Mouse (Mus musculus): ENCODE results near the gene Slc8a1.
A peak's percentile ranks its signal among the peaks of the same experiment; 100 is the strongest.

Gene Slc8a1

DNA sequence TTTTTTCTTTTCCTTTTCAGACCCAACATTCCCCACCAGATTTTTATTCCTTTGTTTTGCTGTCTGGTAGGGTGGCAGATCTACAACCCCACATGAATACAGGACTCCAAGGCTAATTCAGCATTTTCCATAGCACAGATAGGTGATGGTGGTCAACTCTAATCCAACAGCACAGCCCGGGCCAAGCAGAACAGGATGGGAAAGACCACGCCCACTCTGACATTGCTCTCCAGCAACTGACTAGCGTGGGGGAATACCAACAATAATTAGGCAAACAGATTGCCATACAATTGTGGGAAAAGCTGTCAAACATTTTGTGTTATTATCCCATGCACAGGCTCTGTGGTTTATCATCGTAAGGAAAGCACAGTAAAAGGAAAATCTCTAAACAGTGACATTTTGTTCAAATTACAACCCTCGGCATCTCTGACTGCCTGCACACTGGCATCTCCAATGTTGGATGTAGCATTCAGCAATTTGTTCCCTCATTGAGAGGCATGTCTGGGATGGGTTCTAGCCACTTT, 233.0 kb downstream of the Slc8a1 start:
- no peak for DNase-seq (ENCODE audit: low read depth)

DNA sequence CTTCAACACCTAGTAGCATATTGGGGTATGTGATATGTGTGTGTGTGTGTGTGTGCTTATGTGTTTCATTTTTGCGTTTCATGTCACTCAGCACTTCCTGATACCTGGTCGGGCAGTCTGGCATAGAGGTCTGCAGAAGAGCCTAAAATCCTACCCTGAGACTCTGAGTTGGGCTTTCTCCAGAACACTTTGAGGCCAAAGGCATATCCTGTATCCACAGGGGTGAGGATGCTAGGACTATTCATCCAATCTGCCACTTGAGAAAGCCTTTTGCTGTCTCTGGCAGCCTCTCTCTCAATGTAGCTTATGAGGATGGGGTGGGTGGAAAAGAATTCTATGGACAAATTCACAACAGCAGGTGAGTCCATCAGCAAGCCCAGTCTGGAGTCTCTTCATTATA, 234.1 kb downstream of the Slc8a1 start:
- no peak for DNase-seq (ENCODE audit: low read depth)

DNA sequence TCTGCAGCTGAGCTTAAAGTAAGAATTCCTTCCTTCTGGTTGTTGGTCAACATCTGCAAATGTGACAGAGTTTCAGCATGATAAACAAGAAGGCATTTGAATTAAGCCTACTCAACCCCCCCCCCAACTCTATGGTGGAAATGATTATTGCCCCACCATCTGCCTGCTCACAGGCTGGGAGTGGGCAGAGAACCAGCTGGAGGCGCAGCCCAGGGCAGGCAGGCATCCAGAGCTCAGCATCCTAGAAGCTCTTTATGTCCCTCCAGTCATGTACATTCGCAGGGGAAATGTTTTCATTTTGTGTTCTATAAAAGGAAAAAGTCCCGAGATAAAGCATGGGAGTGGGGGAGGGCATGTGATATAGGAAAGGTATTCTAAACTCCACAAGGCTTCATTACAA, 235.4 kb downstream of the Slc8a1 start:
- no peak for DNase-seq (ENCODE audit: low read depth)

DNA sequence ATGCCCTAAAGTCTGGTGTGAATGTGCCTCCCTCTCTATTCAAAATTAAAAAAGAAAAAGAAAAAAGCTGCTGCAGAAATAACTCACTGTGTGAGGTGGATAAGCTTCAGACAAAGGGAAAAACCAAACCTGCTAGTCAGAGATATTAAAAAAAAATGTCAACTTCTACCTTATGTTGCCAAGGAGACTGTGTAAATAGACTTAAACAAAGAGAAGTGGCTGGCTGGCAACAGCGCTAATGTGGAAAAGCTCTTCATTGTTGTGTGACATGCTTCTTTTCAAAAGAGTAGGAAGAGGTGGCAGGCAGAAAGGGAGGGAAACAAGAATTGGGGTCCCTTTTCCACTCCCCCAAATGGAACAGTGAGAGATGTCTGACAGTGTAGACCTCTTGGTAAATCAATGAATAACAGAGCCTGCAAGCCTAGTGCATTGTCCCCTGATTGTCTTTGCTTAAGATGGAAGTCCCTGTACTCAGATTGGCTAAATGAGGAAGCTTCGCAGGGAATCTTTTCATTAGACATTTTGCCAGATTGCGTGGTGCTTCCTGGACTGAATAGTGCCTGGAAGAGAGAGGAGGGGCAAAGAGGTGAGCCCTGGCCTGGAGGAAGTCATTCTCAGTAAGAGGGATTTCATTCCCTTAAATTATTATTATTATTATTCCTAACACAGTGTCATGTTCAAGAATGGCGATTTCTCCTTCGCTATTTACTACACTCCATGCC, 237.3 kb downstream of the Slc8a1 start:
- no peak for DNase-seq (ENCODE audit: low read depth)

DNA sequence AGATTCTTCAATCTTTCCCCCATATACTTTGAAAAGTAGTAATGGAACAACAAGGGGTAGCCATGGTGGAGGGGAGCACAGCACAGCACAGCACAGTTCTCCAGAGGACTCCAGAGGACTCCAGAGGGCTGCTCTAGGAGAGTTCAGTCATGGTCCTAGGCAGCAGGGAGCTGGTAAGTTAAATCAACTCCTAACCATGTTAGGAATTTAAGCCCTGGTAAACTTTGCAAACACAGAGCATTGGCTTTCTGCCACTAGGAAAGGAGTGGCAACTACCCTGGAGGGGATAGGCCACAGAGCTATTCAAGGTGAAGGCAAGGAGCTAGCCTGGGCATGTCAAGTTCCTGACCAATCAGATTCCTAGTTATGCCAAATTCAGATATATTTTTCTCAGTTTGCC, 240.3 kb downstream of the Slc8a1 start:
- DNase-seq (ENCODE audit: low read depth) = no peak

DNA sequence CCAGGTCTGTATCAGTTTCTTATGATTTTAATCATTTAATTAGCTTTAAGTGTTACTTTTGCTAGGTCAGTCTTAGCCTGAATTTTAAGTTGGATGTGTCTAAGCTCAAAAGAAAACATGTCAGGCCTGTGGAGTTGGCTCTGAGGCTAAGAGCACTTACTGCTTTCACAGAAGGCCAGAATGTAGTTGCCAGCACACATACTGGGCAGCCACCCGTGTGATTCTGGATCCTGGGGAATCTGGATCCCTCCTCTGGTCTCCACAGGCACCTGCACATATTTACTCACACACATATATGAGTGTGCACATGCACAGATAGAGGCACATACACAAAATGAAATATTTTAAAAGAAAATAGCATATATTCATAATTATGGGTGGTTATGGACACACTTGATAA, 241.6 kb downstream of the Slc8a1 start:
- DNase-seq (ENCODE audit: low read depth) = no peak

DNA sequence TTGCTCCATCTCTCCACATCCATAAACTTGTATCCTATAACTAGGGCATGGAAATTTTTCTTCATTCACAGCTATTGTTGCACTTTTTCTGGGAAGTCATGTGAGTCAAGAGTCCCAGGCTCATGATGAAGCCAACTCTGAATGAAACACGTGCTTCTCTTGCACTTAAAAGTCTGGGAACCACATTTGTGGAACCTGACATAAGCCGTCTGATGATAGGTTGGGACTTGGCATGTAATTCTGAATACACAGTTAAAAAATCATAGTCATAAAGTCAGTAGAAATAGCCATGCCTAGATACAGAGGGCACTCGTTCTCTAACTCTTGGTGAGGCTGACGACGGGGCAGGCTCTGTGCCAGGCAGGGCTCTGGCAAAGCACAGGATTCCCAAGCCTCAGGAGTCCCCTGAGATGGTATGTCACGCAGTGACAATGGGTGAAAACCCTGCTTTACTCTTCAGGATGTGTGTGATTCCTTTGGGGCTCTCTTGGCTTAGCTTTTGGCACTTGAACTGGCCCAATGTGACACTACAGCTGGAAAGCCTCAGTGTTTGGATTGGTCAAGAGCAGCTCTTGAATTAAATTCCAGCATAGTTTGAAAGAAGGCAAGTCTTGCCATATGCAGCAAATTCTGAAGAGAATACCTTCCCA, 245.8 kb downstream of the Slc8a1 start:
- DNase-seq (ENCODE audit: low read depth) = no peak

DNA sequence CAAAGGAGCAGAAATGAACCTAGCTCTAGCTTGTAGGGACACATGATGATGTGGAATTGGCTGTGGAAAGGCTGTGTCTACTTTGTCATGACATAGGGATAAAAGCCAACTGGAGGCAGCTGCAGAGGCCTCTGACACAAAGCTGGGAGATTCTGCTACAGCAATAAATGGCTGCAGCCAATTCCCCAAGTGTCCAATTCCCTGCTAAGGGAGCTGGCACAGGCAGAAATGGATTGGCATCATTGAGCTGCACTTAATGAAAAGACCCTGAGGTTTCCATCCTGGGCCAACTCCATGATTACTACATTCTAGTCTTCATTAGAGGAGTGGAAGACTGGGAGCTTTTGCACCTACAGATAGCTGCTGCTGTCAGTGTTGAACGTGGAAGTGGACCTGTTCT, 251.8 kb downstream of the Slc8a1 start:
- DNase-seq (ENCODE audit: low read depth) = no peak

DNA sequence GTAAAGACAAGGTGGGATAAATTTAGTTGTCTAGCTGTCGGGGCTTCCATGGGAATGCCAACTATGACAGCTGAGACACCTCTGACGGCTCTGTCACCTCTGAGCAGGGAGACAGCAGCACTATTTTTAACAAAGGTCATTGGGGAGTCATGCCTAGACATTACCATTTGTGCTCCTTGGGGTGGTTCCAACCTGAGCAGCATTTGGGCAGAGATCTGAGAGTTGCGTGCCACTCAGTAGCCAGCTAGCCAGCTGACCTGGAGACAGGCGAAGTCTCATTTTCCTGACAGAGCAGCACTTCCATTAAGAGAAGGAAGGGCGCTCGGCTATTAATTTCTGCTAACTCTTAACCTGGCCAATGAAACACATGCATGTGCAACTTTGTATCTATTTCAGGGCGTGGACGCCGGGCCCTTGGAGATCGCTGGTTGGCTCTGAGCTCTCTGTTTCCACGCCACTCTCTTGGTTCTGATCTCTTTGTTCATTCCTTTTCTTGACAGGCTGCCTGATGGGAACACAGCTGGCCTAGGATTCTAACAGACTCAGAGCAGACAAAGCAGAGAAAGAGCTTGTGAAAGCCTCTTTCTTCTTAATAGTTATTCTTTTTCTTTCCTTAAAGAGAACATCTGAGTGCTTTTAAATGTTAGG, 256.2 kb downstream of the Slc8a1 start:
- DNase-seq (ENCODE audit: low read depth) = no peak

DNA sequence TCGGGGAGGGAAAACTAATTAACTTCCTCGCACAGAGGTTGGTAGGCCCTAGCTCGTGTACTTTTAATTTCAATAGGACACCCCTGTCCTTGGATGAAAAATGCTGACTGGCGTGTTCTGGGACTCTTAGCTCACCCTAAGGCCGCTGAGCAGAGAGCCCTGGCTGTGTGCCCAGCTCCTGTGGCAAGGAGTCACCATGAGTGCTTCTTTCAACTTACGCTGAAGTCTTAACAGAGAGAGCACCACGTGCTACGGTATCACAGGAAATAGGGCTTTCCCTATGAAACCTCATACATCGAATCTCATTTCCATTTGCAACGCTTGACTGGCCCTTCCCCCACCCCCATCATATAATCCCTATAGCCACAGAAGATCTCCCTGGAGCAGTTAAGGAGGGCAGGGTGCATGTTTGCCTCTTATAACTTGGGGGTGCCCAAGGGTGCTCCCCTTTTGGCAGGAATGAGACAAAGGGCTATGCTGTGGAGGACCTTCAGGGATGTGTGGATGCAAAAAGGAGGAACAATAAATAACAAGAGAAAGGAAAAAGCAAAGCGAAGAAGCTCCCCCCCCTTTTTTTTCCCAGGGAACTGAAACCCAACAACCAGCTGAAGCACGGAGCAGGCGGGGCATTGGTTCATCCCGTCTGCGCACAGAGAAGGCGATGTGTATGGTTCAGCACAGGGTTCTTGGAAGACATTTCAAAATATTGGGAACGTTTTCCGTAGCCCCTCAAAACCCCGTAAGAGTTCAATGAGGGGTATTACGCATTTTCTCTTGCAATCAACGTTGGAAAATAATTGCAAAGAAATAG, 257.6 kb downstream of the Slc8a1 start:
- no peak for DNase-seq (ENCODE audit: low read depth)

DNA sequence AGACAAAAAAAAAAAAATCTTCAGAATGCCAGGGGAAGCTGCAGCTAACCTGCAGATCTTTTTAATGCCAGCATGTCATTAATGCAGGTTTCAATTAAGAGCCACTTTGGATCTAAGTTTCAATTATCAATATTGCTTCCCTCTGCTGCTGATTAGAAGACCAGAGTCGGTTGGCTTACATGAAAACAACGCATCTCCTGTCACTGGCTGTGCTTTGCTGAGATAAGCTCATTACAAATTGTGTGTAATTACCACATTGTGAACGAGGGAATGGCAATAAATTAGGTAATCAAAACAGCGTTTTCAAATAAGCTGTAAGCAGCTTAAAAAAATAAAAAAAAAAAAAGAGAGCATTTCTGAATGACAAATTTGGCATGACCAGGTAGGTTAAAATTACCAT, 258.4 kb downstream of the Slc8a1 start:
- DNase-seq (ENCODE audit: low read depth) = no peak

DNA sequence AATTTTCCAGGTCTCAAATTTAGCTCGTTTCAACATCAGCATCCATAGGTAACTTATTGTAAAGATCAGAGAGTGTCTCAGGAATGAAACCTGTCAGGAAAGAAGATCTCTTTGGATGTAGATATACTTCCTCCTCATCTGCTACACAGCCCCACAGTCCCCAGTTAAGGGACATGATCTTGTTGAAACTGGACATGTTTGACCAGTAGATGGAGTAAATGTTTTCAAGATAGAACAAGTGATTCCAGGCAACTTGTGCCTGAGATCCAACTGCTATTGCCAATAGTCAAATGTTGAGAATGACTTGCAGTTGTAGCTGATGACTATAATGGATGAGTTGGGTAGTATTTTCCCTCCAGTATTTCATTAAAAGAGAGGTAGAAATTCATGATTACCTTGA, 260.8 kb downstream of the Slc8a1 start:
- DNase-seq (ENCODE audit: low read depth) = no peak

DNA sequence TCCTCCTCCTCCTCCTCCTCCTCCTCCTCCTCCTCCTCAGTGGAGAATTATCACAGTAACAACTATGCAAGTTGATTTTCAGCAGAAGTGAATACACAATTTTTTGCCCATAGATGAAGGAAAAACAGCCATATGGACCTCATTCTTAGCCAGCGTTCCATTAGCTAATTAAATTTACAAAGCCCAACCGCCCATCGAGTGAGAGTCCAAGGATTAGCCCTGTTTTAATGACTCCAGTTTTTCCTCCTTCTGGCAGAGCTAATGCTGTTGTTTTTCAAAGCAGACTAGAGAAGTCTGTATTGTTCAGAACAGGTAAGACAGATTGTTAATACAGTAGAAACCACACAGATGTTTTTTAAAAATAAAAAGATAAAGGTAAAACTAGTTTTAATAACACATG, 264.8 kb downstream of the Slc8a1 start:
- DNase-seq (ENCODE audit: low read depth) = no peak

DNA sequence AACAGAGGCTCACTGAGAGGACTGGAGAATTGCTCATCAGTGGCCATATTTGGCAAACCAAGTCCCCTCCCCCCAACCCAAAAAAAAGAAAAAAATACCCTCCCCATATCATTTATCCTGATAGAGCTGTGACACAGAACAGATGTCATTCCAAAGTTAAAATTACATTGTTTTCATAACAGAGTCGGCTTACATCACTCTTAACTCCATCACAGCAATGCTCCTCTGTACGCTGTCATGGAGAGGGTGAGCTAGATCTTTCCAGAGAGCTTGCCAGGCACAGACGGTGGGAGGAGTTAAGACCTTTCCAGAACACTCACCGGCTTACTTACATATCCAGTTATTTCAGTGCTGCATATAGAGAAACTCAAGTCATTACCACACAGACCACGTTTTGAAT, 269.2 kb downstream of the Slc8a1 start:
- DNase-seq (ENCODE audit: low read depth) = no peak

DNA sequence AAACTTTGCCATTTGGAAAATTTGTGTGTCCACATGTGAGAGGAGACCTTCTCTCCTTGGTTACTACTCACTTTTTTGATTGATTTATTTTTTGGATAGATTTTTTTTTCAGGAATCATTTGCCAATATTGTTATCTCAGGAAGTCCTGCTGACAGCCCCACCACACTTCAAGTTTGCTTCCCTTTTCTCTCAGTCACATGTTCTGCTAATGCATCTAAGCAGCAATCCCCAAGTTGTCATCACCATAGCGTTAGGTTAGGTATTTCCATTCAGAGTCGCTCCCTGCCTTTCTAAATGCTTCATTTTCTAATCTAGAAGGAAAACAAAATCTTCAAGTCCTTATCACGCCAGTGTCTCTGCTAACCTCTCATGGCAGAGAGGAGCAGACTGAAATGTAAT, 278.8 kb downstream of the Slc8a1 start:
- DNase-seq (ENCODE audit: low read depth) = no peak

DNA sequence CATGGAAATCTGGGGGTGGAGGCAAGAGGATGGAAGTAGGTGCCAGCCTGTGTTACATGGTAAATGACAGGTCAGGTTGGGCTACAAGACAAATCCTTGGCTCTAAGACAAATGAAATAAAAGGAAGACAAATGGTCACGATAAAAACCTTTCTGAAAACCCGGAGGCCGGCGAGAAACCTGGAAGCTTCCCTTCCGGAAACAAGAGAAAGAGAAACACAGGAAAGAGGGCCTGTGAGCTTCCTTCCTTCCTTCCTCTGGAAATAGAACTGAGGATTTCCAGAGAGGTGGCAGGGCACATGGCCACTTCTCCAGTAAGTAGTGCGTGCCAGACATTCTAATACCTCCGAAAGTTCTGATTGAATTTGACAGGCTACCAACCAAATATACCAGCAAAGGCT, 282.2 kb downstream of the Slc8a1 start:
- no peak for DNase-seq (ENCODE audit: low read depth)

DNA sequence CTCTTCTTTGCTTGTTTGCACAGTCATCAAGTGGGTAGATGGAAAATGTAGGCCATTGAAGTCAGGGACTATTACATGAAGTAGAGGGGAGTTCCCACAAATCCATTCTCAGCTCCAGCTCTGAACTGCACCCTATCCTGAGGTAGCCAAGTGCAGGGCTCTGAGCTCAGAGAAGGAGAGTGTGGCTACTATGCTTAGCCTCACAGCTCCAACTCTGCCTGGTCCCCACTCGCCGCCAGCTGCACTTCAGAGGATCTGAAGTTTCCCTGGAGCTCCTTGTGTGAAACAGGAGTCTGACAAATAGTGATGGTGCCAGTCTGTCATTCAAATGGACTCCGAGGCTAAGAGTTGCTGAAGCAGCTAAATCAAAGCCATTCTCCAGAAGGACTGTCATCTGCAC, 282.9 kb downstream of the Slc8a1 start:
- DNase-seq (ENCODE audit: low read depth) = no peak

DNA sequence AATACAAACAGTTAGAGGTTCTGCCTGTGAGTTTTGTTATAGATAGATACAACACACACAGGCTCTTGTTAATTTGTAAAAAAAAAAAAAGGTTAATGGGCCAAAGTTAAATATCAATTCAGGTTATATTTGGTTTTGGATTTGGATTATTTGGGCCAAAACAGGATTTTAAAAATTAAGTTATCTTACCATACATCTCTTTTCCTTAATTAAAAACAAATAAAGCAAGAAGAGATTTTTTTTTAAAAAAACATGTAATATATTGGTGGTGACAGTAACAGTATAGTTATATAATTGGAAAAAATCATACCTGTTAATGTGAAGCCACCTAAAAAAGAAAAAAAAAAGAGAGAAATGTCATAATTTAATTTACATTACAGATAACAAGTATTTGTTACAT, 296.7 kb downstream of the Slc8a1 start, which contains the start of gene Gm11096:
Gene Gm11096, plus strand, starts transcription at position 301 of the 400 bp plus-strand sequence.
- DNase-seq (ENCODE audit: low read depth) = no peak

DNA sequence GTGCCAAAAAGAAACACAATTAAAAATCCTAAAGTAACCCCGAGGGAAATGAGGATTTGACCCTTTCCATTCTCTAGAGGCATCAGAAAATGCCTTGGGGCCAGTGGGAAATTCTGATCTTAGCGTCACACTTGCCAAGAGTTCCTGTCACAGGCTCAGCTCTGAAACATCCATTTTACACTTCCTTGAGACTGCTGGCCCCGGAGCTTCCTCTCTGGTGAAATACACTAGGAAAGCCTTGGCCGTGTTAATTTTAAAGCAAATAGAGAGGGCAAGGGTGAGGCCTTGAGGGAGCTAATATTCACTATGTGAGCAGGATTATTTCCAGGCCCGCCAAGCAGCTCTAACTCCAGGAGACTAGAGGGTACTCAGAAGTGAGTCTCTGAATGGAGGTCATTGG, 305.0 kb downstream of the Slc8a1 start:
- DNase-seq (ENCODE audit: low read depth) = no peak

DNA sequence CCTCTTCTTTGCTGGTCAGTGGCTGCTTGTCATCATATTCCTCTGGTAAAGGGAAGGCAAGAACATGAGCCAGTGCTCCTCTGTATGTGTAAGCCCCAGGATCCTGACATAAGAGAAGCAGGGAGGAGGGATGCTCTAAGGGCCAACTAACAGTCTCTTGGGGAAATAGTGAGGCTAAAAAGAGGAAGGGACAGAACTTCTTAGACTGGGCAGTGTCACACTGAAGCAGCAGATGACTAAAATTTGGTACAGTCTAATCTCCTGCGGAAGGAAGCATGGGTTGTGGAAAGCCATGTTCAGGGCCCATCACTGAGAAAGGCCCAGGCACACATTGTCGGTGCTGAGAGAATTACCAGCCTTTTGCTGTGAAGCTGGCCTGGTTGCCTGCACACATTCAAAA, 305.4 kb downstream of the Slc8a1 start:
- DNase-seq (ENCODE audit: low read depth) = no peak

DNA sequence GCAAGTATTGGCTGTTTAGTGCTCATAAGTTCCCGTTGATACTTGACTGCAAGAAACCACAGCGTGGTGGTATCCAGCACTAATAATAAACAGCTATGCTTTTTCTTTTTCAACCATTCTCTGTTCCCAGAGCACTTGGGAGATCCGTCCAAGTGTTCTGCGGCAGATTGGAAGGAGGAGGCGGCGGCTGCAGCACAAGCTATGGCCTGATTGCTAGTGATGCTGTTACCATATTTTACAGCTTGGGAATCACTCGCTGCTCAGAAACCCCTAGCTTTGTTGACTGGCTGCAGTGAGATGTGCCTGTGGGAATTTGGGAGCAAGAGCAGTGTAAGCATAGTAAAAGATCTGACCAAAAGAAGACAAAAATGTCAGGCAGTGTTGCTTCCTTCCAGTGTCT, 310.9 kb downstream of the Slc8a1 start:
- DNase-seq (ENCODE audit: low read depth) = no peak

DNA sequence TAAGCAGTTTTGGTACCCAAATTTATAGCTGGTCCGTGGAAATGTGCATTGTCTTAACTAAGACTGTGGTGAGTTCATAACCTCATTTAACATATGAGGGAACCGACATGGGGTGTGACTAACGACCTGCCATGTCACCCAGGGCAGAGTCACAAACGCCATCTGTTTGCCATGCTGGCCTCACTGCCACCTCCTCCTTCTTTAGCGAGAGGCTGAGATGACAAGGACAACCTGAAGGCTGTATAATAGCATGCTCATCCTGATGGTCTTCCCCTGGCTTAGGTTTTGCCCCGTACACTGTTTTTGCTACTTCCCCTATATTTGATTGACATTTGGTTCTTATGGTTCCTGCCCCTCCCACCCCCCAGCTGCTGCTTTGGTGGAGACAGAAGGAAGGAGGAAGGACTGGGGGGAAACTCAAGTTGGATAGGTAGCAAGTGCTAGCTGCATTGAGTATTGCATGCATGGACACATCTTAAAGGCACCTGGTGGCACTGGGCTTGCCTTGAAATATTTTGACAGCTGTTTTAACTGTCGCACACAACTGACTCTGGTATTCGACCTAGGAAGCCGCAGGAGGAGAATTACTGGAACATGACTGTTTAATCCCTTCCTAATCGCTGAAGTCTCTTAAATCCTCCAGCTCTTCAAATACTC, 313.8 kb downstream of the Slc8a1 start:
- DNase-seq (ENCODE audit: low read depth) = peak; percentile 26

All from c-Kit-positive CD71-negative TER-119-negative erythroid progenitor cells, embryonic 14.5 days (primary cell).